Mouse (Mus musculus) ES-Bruce4 (cell line): ENCODE data around the gene Cipc. TPM values are rescaled to one million over a fixed set of nuclear protein-coding genes. Genes with fewer than 3 reads are reported as not detected.

Experiments
- H3K27ac ChIP-seq: 2 replicates; pipeline ENCODE4 v1.5.1; 2012; ENCODE audit warnings: low read length, inconsistent platforms; ENCODE audit not compliant: insufficient read depth
- H3K27me3 ChIP-seq: 2 replicates; pipeline ENCODE4 v1.6.1; 2012; ENCODE audit warnings: mild to moderate bottlenecking, low read length, inconsistent platforms; ENCODE audit not compliant: control insufficient read depth, poor library complexity, insufficient read depth, severe bottlenecking
- H3K36me3 ChIP-seq: 2 replicates; pipeline ENCODE4 v1.6.1; 2012; ENCODE audit warnings: inconsistent platforms, mild to moderate bottlenecking, low read length, moderate library complexity; ENCODE audit not compliant: control insufficient read depth, poor library complexity, insufficient read depth, severe bottlenecking
- H3K4me1 ChIP-seq: one replicate; pipeline ENCODE4 v1.8.1; 2011; ENCODE audit warnings: low read length; ENCODE audit not compliant: control insufficient read depth, insufficient read depth
- H3K4me3 ChIP-seq: 2 replicates; pipeline ENCODE4 v1.5.1; 2011; ENCODE audit warnings: low read depth, mild to moderate bottlenecking, low read length
- H3K9ac ChIP-seq: 2 replicates; pipeline ENCODE4 v1.6.1; 2012; ENCODE audit warnings: low read depth, mild to moderate bottlenecking, inconsistent platforms; ENCODE audit not compliant: poor library complexity, severe bottlenecking
- H3K9me3 ChIP-seq: replicated peaks from 2 replicates; pipeline ENCODE4 v1.6.1; 2012; ENCODE audit warnings: mild to moderate bottlenecking, low read length, inconsistent platforms; ENCODE audit not compliant: control insufficient read depth, poor library complexity, insufficient read depth, severe bottlenecking
- CTCF ChIP-seq: IDR thresholded peaks from one replicate; pipeline ENCODE4 v1.8.1; 2011; ENCODE audit warnings: low read depth, low read length
- EP300 ChIP-seq: IDR thresholded peaks from 2 replicates; pipeline ENCODE4 v1.6.1; 2011; ENCODE audit warnings: low read depth, low read length; ENCODE audit not compliant: insufficient read depth
- POLR2A ChIP-seq: IDR thresholded peaks from one replicate; pipeline ENCODE4 v1.8.1; 2011; ENCODE audit warnings: low read length; ENCODE audit not compliant: insufficient read depth
- polyA plus RNA-seq: library from polyadenylated mRNA; stranded (reverse); fragments of >200 nt; gene quantifications from 2 replicates; pipeline ENCODE4 v1.2.4, GENCODE M21; 2011; ENCODE audit warnings: low read depth; ENCODE audit not compliant: missing spikeins, insufficient read depth, insufficient read length

The Cipc gene
- polyA plus RNA-seq, 1 experiment: 23.5 TPM

DNA sequence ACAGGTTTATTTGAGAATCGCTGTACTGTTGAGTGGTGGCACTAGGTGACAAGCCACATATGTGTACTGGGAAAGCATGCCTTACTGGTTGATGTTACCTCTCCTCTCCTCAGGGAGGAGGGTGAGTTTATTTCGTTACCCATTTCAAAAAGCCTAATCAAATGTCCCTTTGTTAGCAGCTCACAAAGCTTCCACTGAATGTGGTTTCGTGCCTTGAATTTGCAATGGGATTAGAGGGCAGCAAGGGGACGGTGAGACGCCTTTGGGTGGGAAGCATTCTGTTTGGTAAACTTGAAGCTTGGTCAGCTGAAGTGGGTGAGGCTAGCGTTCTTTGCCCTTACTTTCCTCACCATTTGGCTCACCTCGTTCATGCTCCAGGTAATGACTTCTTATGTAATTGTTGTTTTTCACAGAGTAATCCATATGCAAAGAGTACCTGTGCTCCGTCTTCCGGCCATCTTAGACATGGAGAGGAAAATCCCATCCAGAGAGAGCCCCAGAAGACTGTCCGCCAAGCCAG, 5.5 kb downstream of the Cipc start:
- Histone ChIP-seq H3K27ac (no peak overlapping the region), H3K4me3 (no peak overlapping the region), H3K27me3 (no peaks in the 10 kb centered on the region), H3K36me3 (peaks cover 34% of the 10 kb centered on the region), H3K9me3 (no peaks in the 10 kb centered on the region), H3K4me1 (no peaks in the 10 kb centered on the region), H3K9ac (no peak overlapping the region)
- TF ChIP-seq EP300 (no peak), POLR2A (no peak), CTCF (no peak)

DNA sequence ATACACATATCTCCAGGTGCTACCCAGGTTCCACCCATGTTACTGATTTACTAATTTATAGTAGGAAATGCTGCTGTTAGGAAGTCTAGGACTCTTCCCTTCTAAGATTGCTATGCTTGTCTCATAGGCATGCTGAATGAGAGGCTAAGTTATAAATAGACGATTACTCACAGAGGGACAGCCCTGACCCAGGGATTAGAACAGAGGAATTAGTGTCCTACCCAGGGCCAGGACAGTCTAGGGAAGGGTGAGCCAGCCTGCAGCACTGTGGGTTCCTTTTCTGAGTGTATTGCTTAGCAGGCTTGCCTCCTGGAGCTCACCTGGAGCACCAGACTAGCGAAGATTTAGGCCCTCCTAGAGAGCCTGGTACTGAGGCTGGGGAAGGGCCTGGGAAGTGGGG, 9.1 kb downstream of the Cipc start:
- Histone ChIP-seq H3K4me3 (no peak overlapping the region), H3K27me3 (no peaks in the 10 kb centered on the region), H3K27ac (no peak overlapping the region), H3K9ac (no peak overlapping the region), H3K4me1 (no peaks in the 10 kb centered on the region), H3K36me3 (peaks cover 54% of the 10 kb centered on the region), H3K9me3 (no peaks in the 10 kb centered on the region)
- TF ChIP-seq EP300 (no peak), CTCF (no peak), POLR2A (no peak)

DNA sequence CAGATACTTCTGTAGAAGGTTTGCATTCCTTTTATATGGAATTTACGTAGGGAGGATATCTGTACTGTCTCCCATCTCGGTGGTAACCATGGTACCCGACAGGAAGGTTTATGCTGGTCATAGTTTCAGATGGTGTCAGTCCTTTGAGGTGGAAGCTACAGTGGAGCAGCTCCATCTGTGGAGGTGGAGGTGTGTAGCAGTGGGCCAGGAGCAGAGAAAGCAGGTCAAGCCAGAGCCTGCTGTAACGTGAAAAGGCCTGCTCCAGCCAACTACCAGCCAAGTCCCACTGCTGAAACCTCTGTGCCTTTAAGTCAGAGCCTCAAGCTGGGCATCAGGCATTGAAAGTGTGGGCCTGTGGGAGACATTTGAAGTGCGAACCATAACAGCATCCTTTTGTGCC, 11.7 kb downstream of the Cipc start:
- Histone ChIP-seq H3K4me1 (no peaks in the 10 kb centered on the region), H3K36me3 (peaks cover 69% of the 10 kb centered on the region)

GRCm38 (mm10) chr12:86959661-86960060, 12.8 kb downstream of the Cipc start:
- TF ChIP-seq EP300 (no peak), CTCF (no peak), POLR2A (no peak)
- Histone ChIP-seq H3K9me3 (no peaks in the 10 kb centered on the region), H3K9ac (no peak overlapping the region), H3K4me3 (no peak overlapping the region), H3K36me3 (peaks cover 67% of the 10 kb centered on the region), H3K27me3 (no peaks in the 10 kb centered on the region), H3K4me1 (no peaks in the 10 kb centered on the region), H3K27ac (no peak overlapping the region)

More for the DNA sequence above, 11.7 kb downstream of the Cipc start:
- H3K27ac ChIP-seq: no peak overlapping the region
- H3K9ac ChIP-seq: no peak overlapping the region
- H3K27me3 ChIP-seq: no peaks in the 10 kb centered on the region
- H3K4me3 ChIP-seq: no peak overlapping the region
- no peaks in the 10 kb centered on the region for H3K9me3 ChIP-seq
- TF ChIP-seq CTCF (no peak), POLR2A (no peak), EP300 (no peak)

GRCm38 (mm10) chr12:86960138-86960537, 13.3 kb downstream of the Cipc start:
- Histone ChIP-seq H3K27ac (no peak overlapping the region), H3K4me1 (no peaks in the 10 kb centered on the region), H3K9me3 (no peaks in the 10 kb centered on the region), H3K27me3 (no peaks in the 10 kb centered on the region), H3K4me3 (no peak overlapping the region), H3K9ac (no peak overlapping the region), H3K36me3 (peaks cover 63% of the 10 kb centered on the region)
- no peak for TF ChIP-seq EP300
- peak; percentile 34 for TF ChIP-seq CTCF
- no peak for TF ChIP-seq POLR2A

GRCm38 (mm10) chr12:86960791-86961335, 14.0 kb downstream of the Cipc start:
- Histone ChIP-seq H3K36me3 (peaks cover 56% of the 10 kb centered on the region), H3K4me1 (no peaks in the 10 kb centered on the region), H3K9ac (no peak overlapping the region), H3K27ac (no peak overlapping the region), H3K27me3 (no peaks in the 10 kb centered on the region), H3K9me3 (no peaks in the 10 kb centered on the region), H3K4me3 (no peak overlapping the region)
- no peak for TF ChIP-seq CTCF
- no peak for TF ChIP-seq EP300
- TF ChIP-seq POLR2A: no peak
